Mouse (Mus musculus) cerebellum, adult 11 months (tissue): ENCODE results near the gene Galnt17.

Source experiments
- DNase-seq: peaks from one replicate; pipeline ENCODE4 v3.0.0; 2022

The Galnt17 gene

DNA sequence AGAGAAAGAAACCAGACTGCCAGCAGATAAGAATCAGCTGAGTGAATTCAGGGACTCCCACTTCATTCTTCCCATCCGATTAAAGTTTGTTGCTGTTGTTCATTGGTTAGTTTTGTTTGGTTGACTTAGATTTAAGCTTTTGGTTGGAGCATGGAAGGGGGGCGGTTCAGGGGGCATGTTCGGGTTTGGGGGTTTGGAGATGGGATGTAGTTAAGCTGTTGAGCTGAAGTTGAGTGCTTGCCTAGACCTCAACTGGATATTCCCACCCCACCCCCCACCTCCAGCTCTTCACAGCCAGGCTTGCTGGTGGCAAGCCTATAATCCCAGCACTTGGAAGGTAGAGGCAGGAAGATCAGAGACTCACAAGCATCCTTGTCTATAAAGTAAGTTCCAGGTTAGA lies at the start of gene Galnt17:
Galnt17 (minus strand) TSS at position 101 of the 400 bp plus-strand sequence.
- no peak for DNase-seq

DNA sequence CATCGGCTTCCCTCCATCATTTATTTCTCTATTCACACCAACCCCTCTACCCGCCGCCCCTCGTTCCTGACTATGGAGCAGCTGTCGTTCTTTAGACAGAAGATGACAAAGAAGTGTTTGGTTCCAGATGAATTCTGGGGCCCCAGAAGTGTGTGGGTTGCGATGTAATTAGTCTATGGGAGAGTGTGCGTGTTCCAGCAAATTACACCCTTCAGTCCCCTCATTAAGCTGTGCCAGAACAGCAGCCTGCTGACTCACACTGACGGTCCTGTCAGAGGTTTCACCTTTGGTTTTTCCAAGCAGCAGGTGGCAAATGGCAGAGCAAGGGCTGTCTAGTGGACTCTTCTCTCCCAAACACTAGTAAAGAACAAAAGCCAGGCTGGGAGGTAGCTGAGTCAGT lies 26.2 kb upstream of the Galnt17 start:
- DNase-seq = no peak

DNA sequence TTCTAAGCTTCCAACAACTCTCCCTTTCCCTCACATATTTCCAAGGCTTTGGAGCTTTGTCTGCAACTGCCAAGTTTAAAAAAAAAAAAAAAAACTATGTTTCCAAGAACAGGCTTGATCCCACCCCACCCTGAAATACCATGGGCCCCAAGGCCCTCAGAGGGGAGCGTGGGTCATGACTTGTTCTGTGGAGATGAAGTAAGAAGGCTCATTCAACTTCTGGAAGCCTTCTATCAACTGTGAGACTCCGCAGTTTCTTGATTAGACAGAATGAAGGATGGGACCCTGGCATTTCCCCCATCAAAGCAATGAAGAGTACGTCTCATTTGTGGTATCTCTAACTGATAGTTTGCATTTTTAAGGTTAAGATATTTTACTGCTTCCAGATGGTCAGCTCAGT lies 13.0 kb upstream of the Galnt17 start:
- DNase-seq = no peak

DNA sequence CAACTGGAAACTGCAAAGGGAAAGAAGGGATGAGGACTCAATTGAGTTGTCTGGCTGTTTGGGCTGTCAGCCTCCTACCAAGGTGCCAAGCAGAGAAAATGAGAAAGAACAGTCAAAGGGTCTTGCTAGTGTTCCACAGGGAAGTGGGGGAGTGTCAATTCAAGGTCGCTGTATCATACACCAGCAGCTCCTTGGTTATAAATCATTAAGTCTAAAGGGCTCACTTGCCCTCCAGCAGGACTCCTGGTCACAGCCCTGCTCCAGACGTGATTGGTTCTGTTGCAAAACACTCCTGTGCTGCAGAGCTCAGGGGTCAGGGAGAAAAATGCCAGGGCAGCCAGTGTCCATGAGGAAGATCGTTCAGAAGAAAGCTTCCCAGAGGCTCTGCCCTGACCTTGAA lies 11.3 kb upstream of the Galnt17 start:
- no peak for DNase-seq

DNA sequence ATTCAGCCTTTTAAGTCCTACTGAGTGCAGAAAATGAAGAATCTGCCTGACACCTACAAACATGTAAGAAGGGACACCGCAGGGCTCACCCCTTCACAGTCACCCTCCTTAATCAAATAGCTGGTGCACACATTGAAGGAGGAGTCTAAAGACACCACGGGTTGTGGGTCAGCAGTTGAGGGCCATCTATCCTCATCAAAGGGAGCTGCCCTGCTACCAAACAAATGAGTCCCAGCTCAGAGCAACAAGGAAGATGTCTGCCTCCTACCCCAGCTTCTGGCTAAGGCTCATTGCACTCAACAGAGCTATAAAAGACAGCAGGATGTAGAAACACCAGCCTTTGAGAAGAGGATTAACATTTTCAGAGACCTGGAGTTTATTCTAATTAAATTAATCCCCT lies 10.8 kb upstream of the Galnt17 start:
- no peak for DNase-seq

DNA sequence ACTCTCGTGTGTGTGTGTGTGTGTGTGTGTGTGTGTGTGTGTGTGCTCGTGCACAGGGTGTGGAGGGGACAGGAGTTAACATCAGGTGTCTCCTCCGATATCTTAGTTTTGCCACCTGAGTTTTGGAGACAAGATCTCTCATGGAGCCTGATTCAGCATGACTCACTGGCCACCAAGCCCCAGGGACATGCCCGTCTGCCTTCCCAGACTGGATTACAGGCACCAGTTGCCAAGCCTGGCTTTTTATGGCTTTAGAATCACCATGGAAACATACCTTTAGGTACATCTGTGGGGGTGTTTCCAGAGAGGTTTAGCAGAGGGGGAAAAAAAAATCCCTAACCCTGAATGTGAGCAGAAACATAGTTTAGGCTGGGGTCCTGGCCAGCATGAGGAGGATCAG lies 6.7 kb upstream of the Galnt17 start:
- no peak for DNase-seq

DNA sequence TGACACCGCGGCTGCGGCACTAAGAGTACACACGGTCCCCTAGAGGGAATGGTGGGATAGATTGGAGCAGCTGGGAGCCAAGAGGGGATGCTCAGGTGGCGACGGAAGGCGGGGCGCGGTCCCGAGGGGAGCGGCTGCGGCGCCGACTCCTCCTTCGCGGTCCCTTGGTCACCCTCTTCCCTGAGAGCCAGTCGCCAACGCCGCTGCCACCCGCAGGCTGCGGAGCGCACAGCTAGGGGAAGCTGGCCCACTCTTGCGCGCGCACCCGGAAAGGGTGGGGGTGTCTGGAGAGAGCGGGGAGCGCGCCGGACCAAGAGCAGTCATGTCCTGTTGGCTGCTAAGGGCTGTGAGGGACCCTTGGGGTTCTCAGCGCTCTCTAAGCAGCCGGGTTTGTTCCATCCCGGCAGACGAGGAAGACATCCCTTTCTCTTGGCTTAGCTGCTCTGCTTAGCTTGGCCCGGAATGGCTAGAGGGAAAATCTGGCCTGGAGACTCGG lies 593 bp downstream of the Galnt17 start:
- DNase-seq = peak; percentile 81

DNA sequence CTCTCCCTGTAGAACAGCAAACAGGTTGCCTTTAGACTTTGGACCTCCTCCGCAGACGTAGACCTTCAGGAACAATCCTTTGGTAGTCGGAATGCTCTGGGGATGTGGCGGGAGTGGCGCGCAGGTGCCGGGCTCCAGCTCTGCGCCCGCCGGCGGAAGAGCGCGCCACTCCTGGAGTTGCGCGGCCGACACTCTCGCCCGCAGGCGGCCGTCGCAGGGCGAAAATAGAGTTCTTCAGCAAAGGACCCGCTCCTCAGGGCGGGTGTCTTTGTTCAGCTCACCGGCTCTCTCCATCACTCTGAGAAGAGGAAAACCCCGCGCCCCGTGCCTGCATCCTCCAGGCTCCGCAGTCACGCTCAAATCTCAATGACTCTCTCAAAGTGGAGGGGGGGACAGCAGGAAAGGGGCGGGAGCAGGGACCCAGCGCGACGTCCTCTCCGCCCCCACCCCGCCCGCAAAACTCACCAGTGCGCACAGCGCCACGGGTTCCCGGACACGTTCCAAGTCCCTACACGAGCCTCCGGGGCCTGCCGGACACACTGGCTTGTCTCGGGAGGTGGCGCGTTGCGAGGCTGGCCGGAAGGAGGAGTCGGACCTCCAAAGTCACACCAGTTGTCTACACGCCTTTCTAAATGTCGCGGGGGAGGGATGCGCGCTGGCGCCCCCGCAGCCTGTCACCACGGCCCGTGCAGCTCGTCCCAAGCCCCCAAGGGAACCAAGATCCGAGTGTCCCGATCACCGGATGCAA lies 1.2 kb downstream of the Galnt17 start:
- peak; percentile 77 for DNase-seq

DNA sequence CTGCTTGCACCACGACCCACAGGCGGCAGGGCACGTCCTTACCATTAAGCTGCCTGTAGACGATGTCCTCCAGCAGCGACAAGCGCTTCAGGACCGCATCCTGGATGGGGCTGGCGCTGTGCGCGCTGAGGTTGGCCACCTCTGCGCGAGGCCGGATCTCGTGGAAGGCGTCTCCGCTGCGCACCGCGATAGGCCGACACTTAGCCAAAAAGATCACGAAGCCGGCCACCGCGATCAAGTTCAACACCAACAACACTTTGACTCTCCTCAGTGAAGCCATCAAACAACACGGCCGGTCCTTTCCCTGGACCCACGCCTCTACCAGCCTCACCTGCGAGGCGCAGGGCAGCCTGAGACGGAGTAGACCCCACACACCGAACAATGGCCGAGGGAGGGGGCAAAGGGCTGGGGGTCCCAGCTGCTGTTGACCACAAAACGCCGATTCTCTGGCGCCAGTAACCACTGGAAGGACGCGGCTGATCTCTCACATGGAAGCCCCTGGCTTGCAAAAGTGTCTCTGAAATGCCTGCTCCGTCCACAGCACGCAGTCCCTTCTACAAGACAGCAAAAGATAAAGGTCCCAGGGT lies 1.9 kb downstream of the Galnt17 start:
- DNase-seq = peak; percentile 41

DNA sequence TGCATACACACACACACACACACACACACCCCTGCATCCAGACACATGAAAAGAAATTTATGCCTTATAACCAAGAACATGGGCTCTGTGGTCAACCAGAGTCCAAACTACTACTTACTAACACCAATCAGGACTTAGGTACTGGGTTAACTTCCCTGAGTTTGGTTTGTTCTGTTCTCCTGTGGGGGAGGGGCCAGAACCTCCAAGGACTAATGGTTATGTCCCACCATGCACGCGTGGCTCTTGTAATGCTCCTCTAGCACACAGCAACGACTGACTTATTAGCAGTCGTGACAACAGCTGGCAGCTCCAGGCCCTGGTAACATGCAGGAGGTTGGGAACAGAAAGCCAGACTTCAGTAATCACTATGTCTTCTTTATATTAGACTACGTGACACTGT lies 3.1 kb downstream of the Galnt17 start:
- DNase-seq = no peak

DNA sequence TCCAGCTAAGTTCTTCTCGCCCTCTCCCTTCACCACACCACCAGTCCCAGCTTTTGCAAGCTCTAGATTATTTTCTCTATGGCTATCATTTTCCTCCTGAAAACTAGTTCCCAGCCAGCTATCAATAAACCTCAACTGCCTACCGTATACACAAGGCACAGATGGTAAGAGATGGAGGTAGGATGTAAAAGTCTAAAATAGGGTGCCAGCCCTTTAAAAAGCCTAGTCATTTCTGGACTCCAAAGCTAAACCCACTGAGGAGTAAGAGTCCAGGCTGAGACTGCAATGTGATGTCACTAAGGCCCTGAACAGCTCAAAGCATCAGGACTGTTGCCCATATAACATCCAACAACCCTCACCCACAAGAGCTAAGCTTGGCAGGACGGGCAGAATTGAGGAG lies 6.8 kb downstream of the Galnt17 start:
- no peak for DNase-seq

DNA sequence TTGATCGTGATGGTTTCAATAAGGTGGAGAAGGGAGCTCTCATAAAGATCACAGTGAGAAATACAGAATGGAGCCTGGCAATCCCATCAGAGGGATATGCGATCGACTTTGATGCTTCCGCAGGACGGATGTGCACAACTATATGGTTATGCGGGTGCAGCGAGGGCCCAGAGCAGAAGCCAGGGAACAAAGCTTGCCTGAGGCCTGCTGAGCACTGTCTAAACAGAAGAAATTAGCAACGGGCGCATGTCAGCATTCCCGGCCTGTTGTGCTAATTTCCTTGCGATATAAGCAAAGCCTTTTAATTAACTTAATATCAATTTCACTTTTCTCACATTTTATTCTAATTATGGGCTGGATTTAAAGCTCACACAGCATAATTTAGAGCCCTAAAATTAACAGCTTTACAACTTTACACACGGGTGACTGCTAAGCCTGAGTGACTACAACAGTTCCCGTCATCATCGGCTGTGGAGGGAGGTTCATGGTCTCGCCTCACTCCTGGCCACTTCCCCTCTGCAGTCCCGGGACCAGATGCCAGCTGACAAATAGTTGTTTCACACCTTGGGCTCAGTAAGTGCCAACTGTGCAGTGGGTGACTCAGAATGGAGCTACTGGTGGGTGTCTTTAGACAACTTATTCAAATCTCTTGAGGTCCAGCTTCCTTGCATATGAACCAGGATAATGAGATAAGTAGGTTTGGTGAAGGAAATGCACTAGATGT lies 14.4 kb downstream of the Galnt17 start:
- DNase-seq = no peak

DNA sequence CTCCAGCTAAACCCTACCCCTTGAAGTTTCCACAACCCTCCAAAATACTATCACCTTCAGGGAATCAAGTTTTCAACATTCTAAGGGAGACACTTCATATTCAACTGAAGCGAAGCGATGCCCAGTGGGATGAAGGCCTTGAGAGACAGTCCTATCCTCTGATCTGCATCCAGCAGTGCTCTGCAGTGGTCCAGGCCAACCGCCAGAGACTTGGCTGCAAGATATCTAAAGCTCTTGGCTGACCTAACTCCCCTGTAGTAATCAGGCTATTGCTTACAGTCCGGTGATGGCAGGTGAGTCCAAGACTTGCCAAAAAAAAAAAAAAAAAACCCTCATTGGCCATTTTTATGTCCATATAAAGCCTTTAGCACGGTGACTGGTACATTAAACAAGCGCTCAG lies 21.2 kb downstream of the Galnt17 start:
- no peak for DNase-seq

DNA sequence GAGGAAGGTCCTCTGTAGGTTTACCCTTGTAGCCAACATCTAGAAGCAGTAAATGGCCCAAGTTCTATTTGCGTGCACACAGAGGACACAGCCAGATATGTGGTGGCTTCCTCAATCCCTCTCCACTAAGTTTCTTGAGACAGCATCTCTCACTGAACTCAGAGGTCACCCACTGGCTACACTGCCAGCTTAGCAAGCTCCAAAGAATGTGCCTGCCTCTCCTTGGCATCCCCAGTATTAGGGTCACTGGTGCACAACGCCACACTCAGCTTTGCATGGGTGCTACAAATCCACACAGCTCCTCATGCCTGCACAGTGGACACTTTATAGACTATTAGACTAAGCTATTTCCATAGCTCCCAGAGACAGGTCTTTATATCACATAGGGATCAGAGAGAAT lies 21.6 kb downstream of the Galnt17 start:
- no peak for DNase-seq

DNA sequence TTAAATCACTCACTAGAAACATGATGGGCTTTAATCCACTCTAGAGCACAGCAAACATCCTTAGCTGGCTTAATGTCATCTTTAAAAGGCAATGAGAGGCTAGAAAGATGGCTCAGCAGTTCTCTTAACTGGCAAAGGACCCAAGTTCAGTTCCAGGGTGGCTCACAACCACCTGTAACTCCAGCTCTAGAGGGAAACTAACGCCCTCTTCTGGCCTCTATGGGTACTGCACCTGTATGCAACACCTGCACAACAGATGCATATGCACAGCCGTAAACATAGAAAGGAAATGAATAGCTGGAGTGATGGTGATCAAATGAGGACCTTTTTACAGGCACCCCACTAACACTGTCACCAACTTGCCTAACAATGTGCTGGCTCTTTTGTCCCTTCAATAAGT lies 27.9 kb downstream of the Galnt17 start:
- DNase-seq = peak; percentile 19

DNA sequence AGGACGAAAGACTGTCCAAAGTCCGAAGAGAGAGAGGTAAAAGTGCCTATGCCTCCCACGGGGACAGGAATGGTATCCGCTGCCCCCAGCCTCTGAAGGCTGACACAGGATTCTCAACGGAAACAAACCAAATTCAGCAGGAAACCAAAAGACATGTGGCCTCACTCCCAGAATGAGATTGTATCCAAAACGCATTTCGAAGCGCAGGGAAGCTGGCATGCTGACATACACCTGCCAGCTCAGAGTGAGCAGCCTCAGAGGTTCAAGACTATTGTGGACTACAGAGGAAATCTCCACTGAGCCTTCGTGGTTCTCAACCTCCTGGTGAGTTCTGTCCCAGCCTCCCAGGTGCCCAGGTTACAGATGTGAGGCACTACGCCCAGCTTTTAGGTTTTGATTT lies 29.0 kb downstream of the Galnt17 start:
- peak; percentile 19 for DNase-seq

DNA sequence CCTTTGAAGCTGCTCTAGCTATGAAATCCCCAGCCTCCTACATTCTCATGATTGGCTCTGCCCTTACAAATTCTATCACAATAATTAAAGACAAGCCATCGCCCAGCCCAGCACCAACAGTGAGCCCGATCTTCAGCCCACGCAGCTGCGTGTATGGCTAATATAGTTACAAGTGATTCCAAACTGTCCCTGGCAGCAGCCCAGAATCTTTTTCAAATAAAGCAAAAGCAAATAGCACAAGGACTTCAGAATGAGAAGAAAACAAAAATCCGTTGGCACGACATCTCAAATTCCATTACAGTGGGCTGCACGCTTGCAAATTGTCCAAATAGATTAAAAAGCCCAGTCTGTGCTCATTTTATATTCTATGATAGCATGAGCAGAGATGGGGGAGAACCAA lies 31.1 kb downstream of the Galnt17 start:
- DNase-seq = no peak

DNA sequence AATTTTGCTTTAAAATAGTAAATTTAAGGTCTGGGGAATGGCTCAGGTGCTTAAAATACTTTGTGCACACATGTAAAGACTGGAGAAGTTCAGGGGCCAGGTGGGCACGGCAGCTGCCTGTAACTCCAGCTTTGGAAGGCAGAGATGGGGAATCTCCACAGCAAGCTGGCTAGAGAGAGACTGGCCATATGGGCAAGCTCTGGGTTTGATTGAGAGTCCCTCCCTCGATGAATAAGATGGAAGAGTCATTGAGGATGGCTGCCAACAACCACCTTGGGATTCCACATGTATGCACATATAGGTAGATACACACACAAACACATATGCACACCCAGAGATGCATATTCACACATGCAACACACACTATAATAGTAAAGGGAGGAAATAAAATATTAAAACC lies 42.0 kb downstream of the Galnt17 start:
- DNase-seq = no peak

DNA sequence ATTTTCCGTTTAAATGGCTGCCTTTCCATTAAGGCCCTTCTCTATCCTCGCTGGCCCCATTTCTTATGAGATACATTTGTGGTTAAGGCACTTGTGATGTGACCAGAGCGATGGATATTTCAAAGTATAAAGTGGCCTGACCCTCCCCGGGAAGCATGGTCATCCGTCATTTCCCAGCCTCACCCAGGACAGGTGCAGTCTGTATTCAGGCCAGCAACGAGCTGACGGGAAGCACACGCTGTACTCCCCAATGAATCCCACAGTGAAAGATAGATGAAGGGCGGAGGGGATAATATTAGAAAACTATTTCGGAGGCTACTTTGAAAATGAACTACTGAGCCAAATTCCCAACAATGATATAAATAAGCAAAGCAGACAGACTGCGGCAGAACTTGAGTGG lies 44.2 kb downstream of the Galnt17 start:
- DNase-seq = no peak

DNA sequence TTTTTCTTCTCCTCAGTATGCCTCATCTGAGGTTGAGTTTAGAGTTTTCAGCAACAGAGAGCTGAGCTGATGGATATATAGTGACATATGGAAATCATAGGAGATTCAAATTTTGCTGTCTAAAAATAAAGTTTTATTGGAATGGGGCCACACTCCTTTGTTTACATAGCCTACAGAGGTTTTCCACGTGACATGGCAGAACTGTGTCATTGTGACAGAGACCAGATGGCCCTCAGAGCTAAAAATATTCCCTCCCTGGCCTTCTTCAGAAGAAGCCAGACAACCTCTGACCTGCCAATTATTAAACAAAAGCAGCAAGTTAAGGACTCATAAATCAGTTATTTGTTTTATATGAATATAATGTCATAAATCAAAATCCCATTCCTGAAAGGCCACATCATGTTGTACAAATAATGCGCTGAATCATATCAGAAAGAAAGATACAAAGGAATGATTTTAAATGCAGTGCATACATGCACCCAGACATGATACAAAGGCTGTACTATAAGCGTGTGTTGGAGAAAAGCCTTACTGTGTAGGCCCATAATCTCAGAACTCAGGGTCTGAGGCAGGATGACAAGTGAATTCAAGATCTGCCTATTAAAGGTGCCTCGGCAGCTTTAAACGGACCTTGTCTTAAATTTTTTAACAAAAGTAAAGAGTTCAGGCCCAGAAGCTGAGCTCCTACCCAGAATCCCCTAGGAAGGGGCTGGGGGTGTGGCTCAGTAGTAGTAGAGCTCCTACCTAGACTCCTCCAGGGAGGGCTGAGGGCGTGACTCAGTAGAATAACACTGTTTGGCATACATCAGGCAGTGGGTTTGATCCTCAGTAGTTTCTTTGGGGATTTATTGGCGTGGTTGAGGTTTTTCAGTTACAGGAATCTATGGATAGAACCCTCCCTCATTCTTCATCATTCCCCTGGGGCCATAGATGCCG lies 57.3 kb downstream of the Galnt17 start:
- no peak for DNase-seq

DNA sequence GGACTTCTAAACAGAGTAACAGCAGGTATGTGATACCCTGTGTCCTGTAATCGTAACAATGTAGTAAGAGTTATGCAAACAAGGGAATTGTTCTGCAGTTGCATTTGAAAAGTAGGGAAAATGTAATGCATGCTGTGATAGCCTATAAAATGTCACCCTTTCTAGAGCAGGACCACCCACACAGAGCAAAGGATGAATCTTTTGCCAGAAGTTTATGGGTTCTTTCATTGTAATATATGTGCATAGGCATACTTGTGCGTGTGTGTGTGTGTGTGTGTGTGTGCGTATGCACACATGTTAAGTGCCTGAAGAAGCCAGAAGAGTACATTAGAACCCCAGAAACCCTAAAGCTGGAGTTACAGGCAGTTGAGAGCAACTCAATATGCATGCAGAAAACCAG lies 59.9 kb downstream of the Galnt17 start:
- no peak for DNase-seq

DNA sequence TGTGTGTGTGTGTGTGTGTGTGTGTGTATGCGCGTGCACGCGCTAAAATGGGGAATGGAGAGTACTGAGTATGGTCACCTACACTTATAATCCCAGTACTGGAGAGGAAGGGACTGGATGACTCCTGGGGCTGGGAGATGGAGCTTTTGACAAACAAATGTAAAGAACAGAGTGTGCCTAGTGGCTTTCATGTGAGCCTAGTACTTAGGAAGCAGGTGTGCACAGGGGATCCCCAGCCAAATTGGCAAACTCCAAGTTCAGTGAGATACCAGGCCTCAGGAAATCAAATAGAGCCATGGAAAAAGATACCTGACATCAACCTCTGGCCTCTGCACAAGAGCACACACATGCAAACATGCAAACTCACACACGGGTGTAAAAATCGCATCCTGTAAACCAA lies 61.7 kb downstream of the Galnt17 start:
- DNase-seq = no peak

DNA sequence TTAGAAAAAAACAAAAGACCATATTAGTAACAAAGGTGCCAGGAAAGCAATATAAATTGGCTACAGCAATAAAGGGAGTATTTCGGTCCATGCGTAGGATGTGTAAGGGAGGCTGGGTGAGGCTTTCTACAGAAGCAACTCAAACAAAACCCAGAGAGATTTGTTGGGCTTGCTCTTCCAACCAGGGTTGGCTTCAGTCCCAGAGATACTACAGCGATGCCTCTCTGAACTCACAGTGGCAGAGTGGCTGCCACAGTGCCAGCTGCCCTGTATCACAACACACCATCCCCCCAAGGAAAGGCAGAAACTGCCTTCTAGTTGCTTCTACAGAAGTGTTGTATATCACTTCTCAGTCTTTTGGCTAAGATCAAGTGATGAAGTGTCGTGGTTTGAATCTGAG lies 66.6 kb downstream of the Galnt17 start:
- DNase-seq = no peak
